Mouse (Mus musculus) common myeloid progenitor, adult 5-6 weeks (primary cell): ENCODE measurements around the gene Gsc2. TPM values are rescaled to one million over a fixed set of nuclear protein-coding genes. Genes with fewer than 3 reads are reported as not detected.
A peak's percentile ranks its signal among the peaks of the same experiment; 100 is the strongest.

Experiments used
- ATAC-seq: replicated peaks from 2 replicates; pipeline ENCODE4 v1.8.0; 2016; ENCODE audit warnings: low read depth, mild to moderate bottlenecking, moderate TSS enrichment, inconsistent platforms; ENCODE audit not compliant: poor library complexity, severe bottlenecking
- total RNA-seq: library from RNA; stranded (forward); fragments of 200-1000, 187-1606 nt; gene quantifications from 2 replicates; pipeline ENCODE4 v1.2.3, GENCODE M21; 2017

Gsc2 gene
- total RNA-seq, 1 experiment from 2014 or later = not detected

DNA sequence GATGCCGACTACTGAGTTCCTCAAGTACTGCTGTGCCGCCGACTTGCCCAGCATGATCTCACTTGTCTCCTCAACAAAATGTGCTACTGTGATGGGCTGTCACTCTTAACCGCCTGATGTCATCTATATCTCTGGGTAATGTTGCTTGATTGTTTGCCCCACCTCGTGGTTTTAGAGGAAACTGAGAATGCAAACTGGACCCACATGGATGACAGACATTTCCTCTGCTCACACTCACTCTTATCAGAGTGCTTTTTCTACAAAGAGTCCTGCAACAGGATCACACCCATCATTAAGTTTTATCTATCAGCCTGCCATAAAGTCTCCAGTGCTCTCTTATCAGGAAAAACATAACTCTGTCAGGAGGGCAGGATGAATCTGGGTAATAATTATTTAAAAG, 43.6 kb downstream of the Gsc2 start:
- ATAC-seq = 0 out of 2 replicates have a peak, but pooled peaks have one; percentile 42

DNA sequence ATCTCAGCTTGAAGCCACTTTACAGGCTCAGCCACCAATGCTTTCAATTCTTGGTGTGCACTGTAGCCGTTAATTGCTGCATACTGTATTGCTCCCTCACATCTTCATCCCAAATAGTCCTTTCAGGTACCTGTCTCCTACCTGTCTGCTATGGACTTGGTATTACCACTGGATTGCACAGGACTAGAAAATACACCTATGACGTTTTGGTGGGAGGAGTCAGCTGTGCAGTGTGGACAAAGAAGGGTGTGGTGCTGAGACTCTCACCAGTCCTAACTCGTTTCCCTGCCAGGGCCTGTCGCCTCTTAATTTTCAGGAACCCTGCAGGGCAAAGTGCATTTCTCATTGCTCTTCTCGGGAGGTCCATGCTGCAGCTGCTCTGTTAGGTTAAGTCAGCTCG, 49.1 kb downstream of the Gsc2 start:
- no peak for ATAC-seq

DNA sequence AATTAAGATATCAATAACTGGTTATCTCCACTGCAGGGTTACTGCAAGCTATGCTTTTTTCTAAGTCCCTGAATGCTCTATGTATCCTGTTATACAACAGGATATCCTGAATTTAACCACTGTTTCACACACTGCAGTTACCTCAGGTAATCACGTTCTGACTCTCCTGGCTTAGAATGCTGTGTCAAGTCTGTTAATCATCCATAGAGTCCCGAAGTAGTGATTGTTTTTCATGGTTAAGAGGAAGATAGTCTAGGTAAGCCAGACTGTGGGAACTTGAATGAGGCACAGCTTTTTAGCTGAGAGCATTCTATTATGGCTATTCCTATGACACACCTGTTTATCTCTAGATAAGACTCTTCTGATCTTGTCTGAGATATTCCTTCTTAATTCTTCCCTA, 49.6 kb downstream of the Gsc2 start:
- ATAC-seq = no peak

Other genes starting within 250 kb of the Gsc2 start
- 21.4 and 30.8 TPM in 2 replicates for gene Med15, start 182.2 kb downstream of the Gsc2 start, total RNA-seq
- gene Klhl22, start 155.4 kb downstream of the Gsc2 start, total RNA-seq = 27.0 and 33.2 TPM in 2 replicates
- gene Scarf2, start 117.8 kb downstream of the Gsc2 start, total RNA-seq = not detected in 2 replicates
- not detected in 2 replicates for gene B830017H08Rik, start 81.9 kb downstream of the Gsc2 start, total RNA-seq
- gene Car15, start 76.7 kb downstream of the Gsc2 start, total RNA-seq = 5.4 TPM in 1 of 2 replicates, not detected in the other
- 1.1 TPM in 1 of 2 replicates, not detected in the other for gene Gm20518, start 23.4 kb downstream of the Gsc2 start, total RNA-seq
- gene Tssk1, start 20.8 kb downstream of the Gsc2 start, total RNA-seq = not detected in 2 replicates
- gene Dgcr2, start 16.5 kb downstream of the Gsc2 start, total RNA-seq = 29.4 and 43.8 TPM in 2 replicates
- not detected in 2 replicates for gene Tssk2, start 16.4 kb downstream of the Gsc2 start, total RNA-seq
- 14.4 and 37.0 TPM in 2 replicates for gene Ess2, start 3.7 kb downstream of the Gsc2 start, total RNA-seq
- 58.6 and 63.7 TPM in 2 replicates for gene Slc25a1, start 13.2 kb upstream of the Gsc2 start, total RNA-seq
- not detected in 2 replicates for gene Vpreb2, start 65.4 kb upstream of the Gsc2 start, total RNA-seq
- gene Dgcr6, start 137.8 kb upstream of the Gsc2 start, total RNA-seq = 17.8 and 20.9 TPM in 2 replicates
- 48.6 and 59.7 TPM in 2 replicates for gene Prodh, start 175.1 kb upstream of the Gsc2 start, total RNA-seq
- gene Rtn4r, start 212.6 kb upstream of the Gsc2 start, total RNA-seq = 1.3 and 2.6 TPM in 2 replicates